Mouse (Mus musculus) left cerebral cortex, postnatal 10 days (tissue): ENCODE data around the gene Wdr5. TPM values are rescaled to one million over a fixed set of nuclear protein-coding genes. Genes with fewer than 3 reads are reported as not detected.

ENCODE experiments used
- DNase-seq, 2 experiments: peaks; one replicate each; pipeline ENCODE4 v3.0.0; 2021 to 2022; ENCODE audit warnings: low spot score in 2 of 2, mixed read lengths in 1 of 2; ENCODE audit errors: extremely low spot score in 1 of 2
- intact Hi-C: fragments of 180-260 bp; cut with DNase I; formaldehyde crosslinking; loops from one replicate; pipeline ENCODE4 v1.15.1; 2025
- total RNA-seq, 2 experiments: library from RNA; stranded (reverse); gene quantifications; 2 replicates each; pipeline ENCODE4 v1.2.3; 2021

The Wdr5 gene
- 10 to 100 TPM; 43.6 to 44.9 TPM for total RNA-seq

DNA sequence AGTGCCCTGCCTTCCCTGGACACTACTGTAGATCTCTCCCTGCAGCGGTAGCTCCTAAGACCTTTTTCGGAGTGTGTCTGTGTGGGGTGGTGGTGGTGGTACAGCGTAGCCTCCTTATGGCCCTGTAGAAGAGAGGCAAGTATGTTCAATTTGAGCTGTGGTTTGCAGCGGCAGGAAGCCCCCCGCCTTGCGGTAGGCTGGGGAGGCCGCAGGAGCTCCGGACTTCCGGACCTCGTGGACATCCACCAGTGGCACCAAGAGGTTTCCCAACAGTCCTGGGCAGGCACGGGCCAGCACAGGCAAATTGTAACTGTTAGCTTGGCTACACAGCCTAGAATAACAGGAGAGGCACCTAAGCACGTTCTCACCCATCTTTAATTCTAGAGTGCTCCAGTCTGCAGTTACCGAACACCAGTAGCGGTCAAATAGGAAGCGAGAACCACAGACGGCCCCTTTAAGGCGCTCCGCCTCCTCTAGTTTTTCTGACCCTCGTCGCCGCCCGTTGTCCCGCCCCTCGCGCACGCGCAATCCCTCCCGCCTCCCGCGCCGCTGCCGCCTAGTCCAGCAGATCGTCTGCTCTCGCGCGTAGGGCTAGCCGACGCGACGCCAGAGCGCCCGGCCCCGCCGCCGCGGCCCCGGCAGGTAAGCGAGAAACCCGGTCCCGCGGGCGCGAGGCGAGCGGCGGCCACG, at the start of gene Wdr5:
TSS of gene Wdr5 (plus strand) at position 519 of the 690 bp plus-strand sequence.
- DNase-seq, result peak; percentile 92 to 97
- intact Hi-C loops, result loop anchor here (5.0 kb wide), 1 partner anchor 37 kb away; no protein-coding TSS in a partner anchor

DNA sequence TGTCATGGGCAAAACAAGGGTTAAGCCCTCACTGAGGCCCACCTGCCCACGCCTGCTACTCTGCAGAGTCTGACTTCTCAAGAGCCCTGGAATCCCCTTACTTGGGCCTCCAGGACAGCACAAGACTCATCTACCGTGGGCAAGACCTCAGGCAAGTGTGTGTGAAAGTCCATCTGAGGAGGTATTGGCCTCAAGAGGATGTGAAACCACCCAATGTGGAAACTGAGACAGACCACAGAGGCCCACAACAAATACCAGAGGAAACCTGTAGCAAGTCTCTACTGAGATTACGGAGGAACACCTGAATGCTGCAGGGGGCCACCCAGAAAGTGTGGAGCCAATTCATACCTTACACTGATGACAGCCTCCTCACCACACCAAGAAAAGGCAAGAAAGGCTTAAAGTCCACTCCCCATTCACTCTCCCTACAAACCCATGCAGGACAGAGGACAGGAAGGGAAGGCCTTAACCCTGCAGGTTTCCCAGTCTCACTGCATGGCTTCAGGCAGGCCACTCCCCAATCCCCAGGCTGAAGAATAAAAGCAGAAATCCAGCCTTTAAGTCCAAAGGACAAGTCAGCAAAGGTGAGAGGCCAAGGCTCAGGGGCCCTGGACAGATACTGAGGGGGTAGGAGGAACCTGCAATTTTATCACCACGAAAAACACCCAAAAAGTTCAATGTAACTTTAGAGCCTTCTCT, 45.5 kb upstream of the Wdr5 start:
- no peak for DNase-seq
- intact Hi-C loops, result no loop called here

DNA sequence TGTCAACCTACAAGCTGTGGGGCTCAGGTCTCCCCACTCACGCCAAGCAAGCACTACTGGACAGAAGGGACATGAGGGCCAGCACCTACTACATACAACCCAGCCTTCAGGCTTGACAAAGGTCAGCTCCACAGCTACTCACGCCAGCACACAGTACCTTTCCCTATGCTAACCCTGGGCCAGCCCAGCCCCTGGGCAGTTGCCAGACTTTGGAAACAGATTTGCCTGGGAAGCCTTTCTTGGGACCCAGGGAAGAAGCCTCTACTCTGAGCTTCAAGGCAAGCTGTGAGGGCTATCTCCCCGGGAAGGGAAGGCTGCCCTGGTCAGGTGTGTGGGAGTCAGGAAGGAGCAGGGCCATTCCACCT, 45.0 kb upstream of the Wdr5 start:
- intact Hi-C loops, result no loop called here
- no peak for DNase-seq

DNA sequence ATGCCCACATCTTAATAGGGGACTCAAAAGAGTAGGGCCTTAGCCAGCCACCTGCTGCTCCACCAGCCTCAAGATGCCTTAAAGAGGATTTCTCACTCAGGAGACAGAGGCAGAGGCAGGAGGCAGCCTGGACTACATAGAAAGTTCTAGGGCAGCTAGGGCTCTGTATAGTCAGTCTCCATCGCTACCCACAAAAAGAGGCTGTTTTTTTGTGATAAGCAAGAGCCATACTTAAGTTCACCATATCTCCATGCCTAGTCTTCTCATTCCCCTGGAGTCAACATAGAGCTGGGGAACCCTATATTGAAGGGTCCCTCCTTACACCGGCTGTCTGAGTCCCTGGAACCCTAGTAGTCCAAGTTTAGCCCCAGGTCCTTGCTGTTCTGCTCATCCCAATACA, 44.4 kb upstream of the Wdr5 start:
- intact Hi-C loops, result no loop called here

DNA sequence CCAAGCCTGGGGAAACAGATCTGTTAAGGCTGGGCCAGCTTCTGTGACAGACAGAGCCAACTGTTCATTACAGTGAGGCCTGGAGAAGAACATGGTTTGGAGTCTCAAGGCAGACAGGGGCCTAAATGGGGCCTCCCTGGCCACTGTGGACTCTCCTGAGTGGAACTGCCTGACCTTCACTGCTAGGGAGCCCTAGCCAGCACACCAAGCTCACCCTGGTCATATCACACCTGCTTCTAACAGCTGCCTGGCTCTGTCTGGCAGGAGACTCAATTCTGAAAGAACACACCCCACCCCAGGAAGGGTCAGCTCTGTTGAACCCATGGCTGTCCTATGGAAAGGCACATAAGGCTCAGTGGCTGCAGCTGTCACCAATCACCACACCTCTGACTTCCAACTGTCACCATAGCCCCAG, 43.8 kb upstream of the Wdr5 start:
- intact Hi-C loops, result no loop called here
- DNase-seq, result no peak

More for the DNA sequence above, 44.4 kb upstream of the Wdr5 start:
- DNase-seq, result no peak

DNA sequence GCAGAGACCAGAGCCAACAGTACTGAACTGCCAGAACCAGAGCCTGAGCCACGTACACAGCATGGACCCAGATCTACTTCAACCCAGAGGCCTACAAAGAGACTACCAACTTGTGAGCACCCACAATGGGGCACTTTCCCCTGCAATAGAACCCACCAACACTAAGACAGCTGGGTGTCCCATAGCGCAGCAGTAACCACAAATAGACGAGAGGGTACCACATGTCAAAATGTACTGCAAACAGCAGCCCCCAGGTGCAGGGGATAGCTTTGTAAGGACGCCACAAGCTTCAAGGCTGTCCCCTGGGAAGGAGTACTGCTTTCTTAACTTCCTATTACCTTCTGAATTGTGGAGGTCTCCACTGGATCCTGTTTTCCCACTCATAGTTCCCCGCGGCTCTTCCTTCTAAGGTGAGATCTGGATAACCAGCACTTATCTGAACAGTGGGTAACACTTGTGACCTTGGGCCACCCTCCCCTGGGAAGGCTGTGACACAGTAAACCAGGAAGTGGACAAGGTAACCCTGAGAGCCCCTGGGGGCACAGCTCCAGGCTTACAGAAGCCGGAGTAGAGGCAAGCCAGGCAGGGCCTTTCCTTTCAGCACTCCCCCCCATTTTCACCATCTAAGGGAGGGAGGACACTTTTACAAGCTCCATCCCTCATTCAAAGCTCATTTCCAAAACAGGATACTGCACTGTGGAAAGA, 41.7 kb upstream of the Wdr5 start:
- intact Hi-C loops, result no loop called here

DNA sequence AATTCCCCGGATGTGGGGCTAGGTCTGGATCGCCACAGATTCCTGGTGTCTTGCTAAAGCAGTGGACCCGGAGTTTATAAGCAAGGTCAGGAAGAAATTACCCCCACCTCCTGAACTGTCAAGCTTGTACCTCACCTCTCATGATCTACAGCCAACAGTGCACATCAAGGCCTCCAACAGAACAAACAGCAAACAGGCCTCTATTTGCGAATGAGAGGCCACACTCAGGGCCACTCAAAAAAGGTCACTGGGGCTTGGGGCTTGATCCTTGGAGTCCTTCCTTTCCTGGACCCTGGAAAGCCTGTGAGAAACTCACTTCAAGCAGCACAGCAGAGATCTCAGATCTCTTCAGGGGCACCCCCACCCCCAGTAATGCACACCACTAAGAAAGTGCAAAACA, 41.0 kb upstream of the Wdr5 start:
- DNase-seq, result no peak
- intact Hi-C loops, result no loop called here

More for the DNA sequence above, 41.7 kb upstream of the Wdr5 start:
- DNase-seq, result no peak

DNA sequence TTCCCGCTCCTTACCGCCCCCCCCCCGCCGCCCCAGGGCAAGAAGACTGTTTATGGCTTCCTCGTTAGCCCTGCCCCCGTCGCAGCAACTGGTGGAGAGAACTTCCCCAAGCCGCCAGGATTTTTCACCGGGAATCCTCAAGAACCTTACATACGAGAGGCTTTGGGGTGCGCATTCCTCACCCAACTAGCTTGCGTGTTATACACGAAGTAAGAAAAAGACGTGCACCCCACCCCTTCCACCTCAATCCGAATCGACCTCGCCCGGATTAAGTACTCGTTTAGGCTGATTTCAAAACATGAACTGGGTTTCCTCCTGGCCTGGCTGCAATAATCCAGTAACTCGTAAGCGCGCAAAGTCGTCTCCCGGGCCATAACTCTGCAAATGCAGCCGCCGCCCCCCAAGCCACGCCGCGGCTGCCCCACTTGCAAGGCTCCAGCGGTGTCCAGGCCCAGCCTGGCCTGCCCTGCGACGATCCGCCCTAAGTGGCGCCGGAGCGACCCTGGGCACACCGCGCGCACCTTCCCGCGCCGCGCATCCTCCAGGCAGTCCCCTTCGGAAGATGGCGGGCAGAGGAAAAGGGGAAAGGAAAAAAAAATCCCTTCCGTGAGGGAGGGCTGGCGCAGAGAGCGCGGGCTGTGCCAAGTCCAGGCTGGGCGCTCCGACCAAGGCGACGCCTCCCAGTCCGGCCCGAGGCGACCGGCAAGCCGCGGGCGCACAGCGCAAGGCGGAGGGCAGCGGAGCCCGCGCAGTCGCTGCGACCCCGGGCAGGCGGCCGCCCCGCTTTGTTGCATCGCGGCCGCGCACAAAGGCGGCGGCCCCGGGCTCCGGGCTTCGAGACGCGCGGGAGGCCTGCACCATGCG, 40.1 kb upstream of the Wdr5 start:
- intact Hi-C loops, result loop anchor here (5.0 kb wide), 1 partner anchor 42 kb away; the partner anchor contains the start of gene Wdr5
- peak; percentile 30 to 65 for DNase-seq

DNA sequence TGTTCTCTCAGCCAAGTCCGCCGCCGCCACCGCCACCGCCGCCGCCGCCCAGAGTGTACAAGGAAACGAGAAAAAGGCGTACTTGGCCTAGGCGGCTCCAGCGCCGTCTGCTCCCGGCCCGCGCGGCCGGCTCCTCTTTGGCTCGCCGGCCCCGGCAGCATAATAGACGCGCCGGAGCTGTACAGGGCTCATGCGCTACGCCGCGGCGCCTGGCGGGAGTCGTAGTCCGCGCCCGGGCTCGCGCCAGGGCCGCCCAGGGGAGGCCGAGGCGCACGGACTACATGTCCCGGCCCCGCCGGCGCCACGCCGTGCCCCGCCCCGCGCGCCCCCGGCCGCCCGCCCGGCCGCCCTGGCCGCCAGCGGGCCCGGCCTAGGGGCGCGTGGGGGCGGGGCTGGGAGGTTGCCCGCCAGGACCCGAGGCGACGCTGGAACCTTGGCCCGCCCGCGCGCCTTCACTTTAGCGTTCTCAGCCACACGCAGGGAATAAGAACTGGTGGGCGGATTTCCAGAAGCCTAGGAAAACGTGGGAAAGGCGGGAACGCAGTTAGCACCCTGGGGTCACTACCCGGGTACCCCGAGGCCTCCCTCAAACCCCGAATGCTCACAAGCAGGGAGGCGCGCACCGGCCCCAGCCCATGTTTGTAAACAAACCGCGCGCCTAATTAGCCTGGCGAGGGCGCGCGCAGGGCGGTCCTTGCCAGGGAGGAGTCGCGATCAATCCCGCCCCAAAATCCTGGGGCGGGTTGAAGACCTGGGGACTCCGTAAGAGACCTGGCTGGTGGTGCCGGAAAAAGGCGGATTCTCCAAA, 39.3 kb upstream of the Wdr5 start:
- intact Hi-C loops, result loop anchor here (5.0 kb wide), 1 partner anchor 42 kb away; the partner anchor contains the start of gene Wdr5

DNA sequence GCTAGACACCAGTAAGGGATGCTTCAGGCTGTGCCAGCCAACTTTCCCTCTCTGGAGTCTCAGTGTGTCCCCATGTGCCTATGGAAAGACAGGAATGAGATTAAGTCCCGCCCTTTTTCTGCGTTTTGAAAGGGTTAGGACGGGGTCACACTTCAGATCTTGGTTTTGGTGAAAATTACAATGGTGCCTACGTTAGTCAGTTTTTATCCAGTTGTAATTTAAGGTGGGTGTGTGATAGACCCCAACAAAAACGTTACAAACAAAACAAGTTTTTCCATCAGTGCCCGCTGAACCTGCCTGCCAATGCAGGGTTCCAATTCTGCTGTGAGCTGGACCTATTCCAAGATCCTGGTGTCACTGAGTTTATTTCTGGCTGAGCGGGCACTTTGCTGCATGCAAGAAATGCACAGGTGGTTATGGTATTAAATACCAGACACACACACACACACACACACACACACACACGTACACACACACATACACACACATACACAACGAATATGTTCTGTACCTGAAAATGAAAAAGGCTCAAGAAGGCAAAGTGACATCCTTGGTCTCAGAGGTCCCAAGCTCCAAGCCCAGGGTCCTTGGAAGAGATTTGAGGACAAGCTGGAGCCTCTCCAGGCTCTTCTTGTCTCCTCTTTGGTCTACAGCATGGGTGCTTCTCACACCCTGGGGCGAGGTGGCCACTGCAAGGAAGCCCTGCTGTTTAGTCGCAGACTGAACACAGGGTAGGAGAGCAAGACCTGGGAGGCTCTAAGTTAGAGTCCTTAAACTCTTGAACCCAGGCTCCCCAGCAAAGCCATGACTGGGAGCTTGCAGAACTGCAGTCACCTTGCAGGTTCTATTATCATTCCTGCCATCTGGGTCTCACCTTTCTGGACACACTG, 38.4 kb upstream of the Wdr5 start:
- DNase-seq, result no peak
- intact Hi-C loops, result loop anchor here (5.0 kb wide), 1 partner anchor 41 kb away; the partner anchor contains the start of gene Wdr5

More for the DNA sequence above, 39.3 kb upstream of the Wdr5 start:
- peak; percentile 84 to 96 for DNase-seq

DNA sequence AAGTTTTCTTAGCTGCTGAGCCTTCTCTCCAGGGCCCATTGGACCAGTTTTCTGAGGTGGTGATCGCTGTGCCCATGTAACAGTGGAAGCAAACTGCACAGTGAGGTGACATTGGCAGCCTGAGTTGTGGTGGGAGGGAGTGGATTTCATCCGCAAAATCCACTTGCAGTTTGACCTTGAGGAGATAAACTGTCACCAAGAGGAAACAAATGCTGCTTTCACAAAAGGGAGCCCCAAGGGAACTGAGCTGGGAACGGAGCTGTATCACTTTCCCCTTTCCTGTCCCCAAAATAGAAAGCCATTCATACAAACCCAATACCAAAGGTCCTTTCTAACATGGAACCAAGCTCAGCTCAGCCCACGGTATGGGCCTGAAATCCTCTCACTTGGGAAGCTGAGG, 35.1 kb upstream of the Wdr5 start:
- intact Hi-C loops, result loop anchor here (5.0 kb wide), 1 partner anchor 37 kb away; the partner anchor contains the start of gene Wdr5
- no peak for DNase-seq

DNA sequence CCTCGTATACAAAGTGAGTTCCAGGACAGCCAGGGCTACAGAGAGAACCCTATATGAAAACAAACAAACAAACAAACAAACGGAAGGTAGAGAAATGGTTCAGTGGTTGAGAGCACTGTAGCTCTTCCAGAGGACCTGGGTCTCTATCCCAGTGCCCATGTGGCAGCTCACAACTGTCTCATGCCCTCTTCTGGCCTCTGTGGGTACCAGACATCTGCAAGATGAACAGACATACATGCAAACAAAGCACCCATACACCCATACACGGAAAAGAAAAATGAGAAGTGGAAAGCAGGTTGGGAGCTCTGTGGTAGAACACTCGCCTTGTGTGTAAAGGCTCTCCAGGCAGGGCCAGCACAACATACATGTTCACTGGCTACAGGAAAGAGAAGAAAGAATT, 34.6 kb upstream of the Wdr5 start:
- intact Hi-C loops, result no loop called here
- no peak for DNase-seq

DNA sequence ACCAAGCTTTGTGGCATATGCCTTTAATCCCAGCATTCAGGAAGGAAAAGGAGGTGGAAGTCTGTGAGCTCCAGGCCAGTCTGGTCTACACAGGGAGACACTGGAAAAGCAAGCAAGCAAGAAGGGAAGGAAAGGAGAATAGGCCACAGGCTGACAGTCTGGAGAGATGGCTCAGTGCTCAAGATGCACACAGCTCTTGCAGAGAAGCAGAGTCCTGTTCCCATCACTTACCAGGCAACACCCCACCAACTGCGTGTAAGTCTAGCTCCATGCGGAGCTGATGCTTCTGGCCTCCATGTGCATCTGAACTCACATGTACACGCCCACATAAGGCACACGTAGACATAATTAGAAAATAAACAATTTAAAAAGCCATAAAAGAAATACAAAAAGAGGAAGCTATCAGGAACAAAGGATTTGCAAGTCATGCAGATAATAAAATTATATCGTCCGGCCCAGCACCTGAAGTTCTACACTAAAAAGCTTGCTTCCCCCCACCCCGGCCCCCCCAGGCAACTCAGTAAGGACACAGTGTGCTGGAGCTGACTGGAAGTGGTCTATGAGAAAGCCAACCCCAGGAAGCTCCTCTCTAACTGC, 32.6 kb upstream of the Wdr5 start:
- intact Hi-C loops, result no loop called here
- no peak for DNase-seq

DNA sequence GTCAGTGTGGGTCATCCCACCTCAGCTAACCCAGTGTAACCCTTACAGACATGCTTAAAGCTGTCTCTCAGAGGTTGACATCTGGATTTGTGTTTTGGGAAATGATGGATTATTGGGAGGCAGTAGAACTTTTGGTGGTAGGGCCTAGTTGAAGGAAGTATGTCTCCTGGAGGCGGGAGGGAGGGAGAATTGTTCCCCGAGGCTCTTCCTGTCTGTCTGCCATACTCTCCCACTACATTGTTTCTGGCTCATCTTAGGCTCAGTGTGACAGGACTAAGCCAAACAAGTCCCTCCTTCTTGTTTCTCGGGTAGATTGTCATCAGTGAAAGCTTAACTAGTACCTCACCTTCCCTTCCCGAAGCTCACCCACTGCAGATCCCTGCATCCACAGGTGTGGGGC, 28.2 kb upstream of the Wdr5 start:
- DNase-seq, result no peak
- intact Hi-C loops, result no loop called here

DNA sequence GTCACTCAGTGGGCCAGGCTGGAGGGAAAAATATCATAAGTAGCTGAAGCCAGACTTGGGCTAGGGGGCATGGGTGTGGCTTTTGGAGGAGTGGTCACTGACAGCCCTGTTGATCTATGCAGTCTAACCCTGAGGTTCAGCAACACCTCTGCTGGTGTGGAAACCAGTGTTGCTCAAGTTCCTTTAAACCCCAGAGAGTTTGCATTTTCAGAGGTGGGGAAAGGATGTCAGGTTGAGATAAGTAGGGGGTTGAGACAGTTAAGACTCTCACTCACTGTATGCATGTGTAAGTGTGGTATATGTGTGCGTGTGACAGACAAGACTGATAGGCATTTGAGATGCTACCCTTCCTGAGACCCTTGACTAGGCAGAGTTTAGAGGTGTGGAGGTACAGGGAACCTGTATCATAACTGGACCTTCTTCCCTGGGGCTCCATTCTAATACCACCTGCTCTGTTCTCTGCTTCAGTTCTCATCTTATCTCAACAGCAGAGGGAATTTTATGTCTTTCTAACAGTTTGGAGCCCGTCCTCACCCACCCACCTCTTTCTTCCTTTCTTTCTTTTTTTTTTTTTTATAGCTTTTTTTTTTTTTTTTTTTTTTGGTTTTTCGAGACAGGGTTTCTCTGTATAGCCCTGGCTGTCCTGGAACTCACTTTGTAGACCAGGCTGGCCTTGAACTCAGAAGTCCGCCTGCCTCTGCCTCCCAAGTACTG, 27.5 kb upstream of the Wdr5 start:
- DNase-seq, result no peak
- intact Hi-C loops, result no loop called here

DNA sequence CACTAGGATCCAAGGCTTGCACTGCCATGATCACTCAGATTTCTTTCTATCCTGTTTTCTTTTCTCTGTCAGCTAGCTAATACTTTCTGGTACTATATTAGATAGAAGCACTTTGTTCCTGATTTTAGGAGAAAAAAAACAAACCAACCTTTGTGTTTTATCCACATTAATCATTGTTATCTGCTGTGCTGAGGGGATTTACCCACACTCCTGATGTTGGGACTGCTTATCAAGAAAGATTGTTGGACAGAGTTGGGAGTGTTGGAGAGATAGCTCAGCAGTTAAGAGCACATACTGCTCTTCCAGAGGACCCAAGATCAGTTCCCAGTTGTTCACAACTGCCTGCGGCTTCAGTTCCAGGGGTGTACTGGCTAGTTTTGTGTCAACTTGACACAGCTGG, 26.6 kb upstream of the Wdr5 start:
- intact Hi-C loops, result no loop called here
- DNase-seq, result no peak
